Mouse (Mus musculus): ENCODE results near the gene Naa38. TPM values are rescaled to one million over a fixed set of nuclear protein-coding genes. Genes with fewer than 3 reads are reported as not detected.
"Not testable (repeated sequence)": the region's sequence is repeated elsewhere in the genome, so short reads cannot be mapped to it uniquely, and the experiment has no call there.

The Naa38 gene
- polyA plus RNA-seq, 1 experiment from 2014 or later: 145 TPM

DNA sequence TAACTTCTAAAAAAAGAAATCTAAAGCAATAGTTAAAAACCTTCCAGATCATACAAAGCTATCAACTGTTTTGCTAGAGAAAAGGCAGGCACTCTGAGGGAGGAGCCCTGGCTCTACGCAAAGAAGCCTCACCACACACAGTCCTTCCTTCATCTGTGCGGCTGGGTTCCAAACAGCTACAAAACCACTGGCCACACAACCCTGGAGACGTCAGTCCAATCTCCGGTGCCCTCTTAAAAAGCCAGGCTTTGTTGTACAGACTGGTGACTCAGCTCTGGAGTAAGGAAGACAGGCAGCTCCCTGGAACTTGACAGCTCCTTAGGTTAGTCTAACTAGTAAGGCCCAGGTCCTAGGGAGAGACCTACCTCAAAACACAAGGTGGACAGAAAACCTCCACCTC lies 19.6 kb upstream of the Naa38 start:
- Histone ChIP-seq H3K27ac (no peak overlapping the region), H3K4me1 (peaks cover 18% of the 10 kb centered on the region), H3K4me3 (no peak overlapping the region), H3K27me3 (no peaks in the 10 kb centered on the region), H3K9ac (no peak overlapping the region), H3K36me3 (peaks cover 34% of the 10 kb centered on the region), H3K9me3 (no peaks in the 10 kb centered on the region), H3K4me2 (no peak overlapping the region)
- WGBS: 89% methylated on average over 4 of the region's 4 CpGs
- no peak for ATAC-seq (ENCODE audit: insufficient number of reproducible peaks, insufficient read depth, low FRiP score, low TSS enrichment, low read depth)

DNA sequence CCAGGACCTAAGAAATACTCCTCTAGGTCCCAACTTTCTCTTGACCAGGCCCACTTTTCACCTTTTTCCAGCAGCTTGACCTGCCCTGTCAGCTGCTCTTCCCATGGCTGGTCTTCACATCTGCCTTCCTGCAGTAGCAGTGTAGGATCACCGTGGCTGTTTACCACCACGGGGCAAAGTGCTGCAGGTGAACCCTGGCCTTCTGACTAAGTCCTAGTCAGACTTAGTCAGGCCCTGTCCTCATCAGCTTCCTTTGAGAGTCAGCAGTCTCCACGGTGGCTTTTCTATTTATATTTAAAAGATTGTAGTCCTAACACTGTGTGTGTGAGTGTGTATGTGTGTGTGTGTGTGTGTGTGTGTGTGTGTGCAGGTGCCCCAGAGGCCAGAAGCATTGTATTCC lies 17.5 kb upstream of the Naa38 start:
- Histone ChIP-seq H3K36me3 (peaks cover 29% of the 10 kb centered on the region), H3K4me2 (no peak overlapping the region), H3K4me1 (peaks cover 3% of the 10 kb centered on the region; the same call in 1 of the 2 replicates), H3K4me3 (no peak overlapping the region), H3K27ac (no peak overlapping the region), H3K9ac (no peak overlapping the region), H3K9me3 (no peaks in the 10 kb centered on the region), H3K27me3 (no peaks in the 10 kb centered on the region)
- ATAC-seq (ENCODE audit: insufficient number of reproducible peaks, insufficient read depth, low FRiP score, low TSS enrichment, low read depth): no peak
- WGBS: 82% methylated on average over 3 of the region's 3 CpGs

DNA sequence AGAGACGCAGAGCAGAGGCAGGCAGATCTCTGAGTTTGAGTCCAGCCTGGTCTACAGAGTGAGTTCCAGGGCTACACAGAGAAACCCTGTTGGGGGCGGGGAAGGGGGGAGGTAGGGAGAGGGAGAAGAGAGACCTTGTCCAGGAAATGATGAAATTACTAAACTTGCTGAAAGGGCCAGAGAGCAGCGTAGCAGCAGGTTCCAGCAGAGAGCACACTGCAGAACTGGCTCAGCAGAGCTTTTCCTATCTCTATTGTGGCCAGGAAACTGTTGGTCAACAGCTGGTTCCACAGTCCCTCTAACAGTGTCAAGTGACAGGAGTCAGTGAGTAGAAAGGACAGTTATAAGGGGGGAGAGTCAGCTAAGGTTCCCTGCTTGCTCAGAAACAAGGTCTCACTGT lies 15.7 kb upstream of the Naa38 start:
- peaks cover 3% of the 10 kb centered on the region; the same call in 1 of the 2 replicates for H3K4me1 ChIP-seq
- 81% methylated on average over 3 of the region's 3 CpGs for WGBS
- no peak overlapping the region for H3K4me3 ChIP-seq
- peaks cover 19% of the 10 kb centered on the region for H3K36me3 ChIP-seq
- no peak for ATAC-seq (ENCODE audit: insufficient number of reproducible peaks, insufficient read depth, low FRiP score, low TSS enrichment, low read depth)
- H3K9ac ChIP-seq: no peak overlapping the region
- no peaks in the 10 kb centered on the region for H3K9me3 ChIP-seq
- no peak overlapping the region for H3K4me2 ChIP-seq
- H3K27me3 ChIP-seq: no peaks in the 10 kb centered on the region
- H3K27ac ChIP-seq: no peak overlapping the region

DNA sequence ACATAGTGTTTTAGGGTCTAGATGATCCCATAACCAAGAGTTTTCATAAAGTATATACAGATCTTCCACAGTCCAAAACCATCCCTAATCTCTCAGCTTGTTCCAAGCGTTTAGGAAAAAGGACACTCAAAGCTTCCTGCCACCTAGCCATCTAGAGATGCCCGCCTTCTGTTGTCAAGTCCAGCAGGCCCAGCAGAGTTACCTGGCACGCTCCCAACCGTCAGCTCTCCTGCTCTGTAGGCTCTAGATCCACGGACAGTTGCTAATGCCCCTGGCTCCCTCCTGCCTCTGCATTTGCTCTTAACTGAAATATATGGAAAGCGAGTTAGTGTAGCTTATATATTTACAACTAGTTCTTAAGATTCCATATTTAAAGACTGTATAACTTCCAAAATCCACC lies 13.9 kb upstream of the Naa38 start:
- ATAC-seq (ENCODE audit: insufficient number of reproducible peaks, insufficient read depth, low FRiP score, low TSS enrichment, low read depth): no peak
- Histone ChIP-seq H3K27ac (no peak overlapping the region), H3K4me3 (no peak overlapping the region), H3K27me3 (no peaks in the 10 kb centered on the region), H3K9ac (no peak overlapping the region), H3K4me2 (no peak overlapping the region), H3K4me1 (peaks cover 3% of the 10 kb centered on the region; the same call in 1 of the 2 replicates), H3K36me3 (peaks cover 14% of the 10 kb centered on the region), H3K9me3 (no peaks in the 10 kb centered on the region)
- WGBS: 81% methylated on average over 6 of the region's 6 CpGs

DNA sequence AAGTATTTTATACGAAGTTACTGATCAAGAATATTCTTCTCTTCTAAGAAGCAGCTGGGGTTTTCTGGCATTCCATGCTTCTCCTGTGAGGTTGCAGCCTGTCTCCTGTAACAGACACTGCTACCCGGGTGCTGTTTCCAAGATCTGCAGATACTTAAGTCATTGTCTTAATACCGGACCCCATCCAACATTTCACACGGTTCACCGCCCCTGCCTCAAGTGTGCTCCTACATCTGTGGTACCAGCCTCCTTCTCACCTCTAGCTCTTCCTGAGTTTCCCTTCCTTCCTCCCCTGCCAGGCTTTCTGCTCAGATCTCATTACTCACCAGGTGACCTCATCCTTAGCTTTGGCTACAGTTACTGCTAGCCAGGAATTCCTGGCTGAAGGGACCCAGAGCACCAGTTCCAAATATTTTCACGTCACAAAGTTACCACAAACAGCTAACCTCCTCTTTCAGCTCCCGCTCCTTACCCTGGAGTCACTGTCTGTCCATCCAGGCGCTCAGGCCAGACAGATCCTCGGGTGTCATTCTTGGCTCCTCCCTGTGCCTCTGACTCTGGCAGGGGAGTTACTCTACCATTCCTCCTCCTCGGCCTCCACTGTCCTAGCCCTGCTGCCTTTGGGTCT lies 12.7 kb upstream of the Naa38 start:
- Histone ChIP-seq H3K27me3 (no peaks in the 10 kb centered on the region), H3K27ac (peak overlapping the region; percentile 48; the same call in 1 of the 2 replicates), H3K9ac (no peak overlapping the region; the same call in 1 of the 2 replicates), H3K4me3 (no peak overlapping the region), H3K36me3 (peaks cover 9% of the 10 kb centered on the region), H3K4me1 (peaks cover 3% of the 10 kb centered on the region; the same call in 1 of the 2 replicates), H3K4me2 (no peak overlapping the region), H3K9me3 (no peaks in the 10 kb centered on the region)
- WGBS: 61% methylated on average over 10 of the region's 10 CpGs
- no peak for ATAC-seq (ENCODE audit: insufficient number of reproducible peaks, insufficient read depth, low FRiP score, low TSS enrichment, low read depth)

DNA sequence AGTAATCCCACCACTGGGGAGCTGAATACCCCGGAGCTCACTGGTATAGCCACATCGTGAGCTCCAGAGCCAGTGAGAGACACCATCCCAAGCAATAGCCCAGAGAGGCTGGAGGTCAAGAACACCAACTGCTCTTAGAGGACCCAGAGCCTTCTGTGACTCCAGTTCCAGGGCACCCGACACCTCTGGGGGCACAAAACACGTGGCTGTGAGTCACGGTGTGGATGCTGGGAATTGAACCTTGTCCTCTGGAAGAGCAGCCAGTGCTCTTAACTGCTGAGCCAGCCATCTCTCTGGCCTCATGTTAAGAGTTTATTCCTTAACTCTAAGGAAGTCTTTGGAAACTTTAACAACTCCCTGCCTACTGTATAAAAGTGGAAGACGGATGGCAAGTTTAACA lies 10.3 kb upstream of the Naa38 start:
- Histone ChIP-seq H3K9ac (no peak overlapping the region), H3K4me3 (no peak overlapping the region)
- 80% methylated on average over 6 of the region's 6 CpGs for WGBS

DNA sequence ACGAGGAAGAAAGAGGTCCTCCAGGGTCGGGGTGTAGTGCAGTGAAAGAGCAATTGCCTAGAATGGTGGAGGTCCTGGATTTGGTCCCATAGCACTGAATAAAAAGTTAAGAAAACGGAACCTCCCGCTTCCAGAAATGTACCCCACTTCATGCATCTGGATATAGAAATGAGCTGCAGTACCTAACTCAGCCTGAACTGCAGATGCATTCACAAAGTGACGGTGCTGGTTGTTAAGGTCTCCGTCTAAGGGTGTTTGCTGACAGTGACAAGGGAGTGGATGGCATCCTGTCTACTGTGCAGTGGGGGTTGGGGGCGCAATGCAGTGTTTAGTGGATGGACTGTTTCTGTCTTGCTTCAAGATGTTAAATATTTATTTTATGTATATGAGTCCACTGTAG lies 8.5 kb upstream of the Naa38 start:
- ATAC-seq (ENCODE audit: insufficient number of reproducible peaks, insufficient read depth, low FRiP score, low TSS enrichment, low read depth): no peak
- Histone ChIP-seq H3K36me3 (no peaks in the 10 kb centered on the region), H3K9ac (no peak overlapping the region), H3K4me2 (no peak overlapping the region), H3K4me3 (no peak overlapping the region), H3K4me1 (peaks cover 13% of the 10 kb centered on the region), H3K27ac (no peak overlapping the region), H3K9me3 (no peaks in the 10 kb centered on the region), H3K27me3 (no peaks in the 10 kb centered on the region)
- WGBS: 81% methylated on average over 7 of the region's 7 CpGs

More for the DNA sequence above, 10.3 kb upstream of the Naa38 start:
- no peaks in the 10 kb centered on the region for H3K27me3 ChIP-seq
- no peak overlapping the region for H3K4me2 ChIP-seq
- peaks cover 10% of the 10 kb centered on the region for H3K4me1 ChIP-seq
- H3K9me3 ChIP-seq: no peaks in the 10 kb centered on the region
- H3K27ac ChIP-seq: no peak overlapping the region
- H3K36me3 ChIP-seq: no peaks in the 10 kb centered on the region
- no peak for ATAC-seq (ENCODE audit: insufficient number of reproducible peaks, insufficient read depth, low FRiP score, low TSS enrichment, low read depth)

DNA sequence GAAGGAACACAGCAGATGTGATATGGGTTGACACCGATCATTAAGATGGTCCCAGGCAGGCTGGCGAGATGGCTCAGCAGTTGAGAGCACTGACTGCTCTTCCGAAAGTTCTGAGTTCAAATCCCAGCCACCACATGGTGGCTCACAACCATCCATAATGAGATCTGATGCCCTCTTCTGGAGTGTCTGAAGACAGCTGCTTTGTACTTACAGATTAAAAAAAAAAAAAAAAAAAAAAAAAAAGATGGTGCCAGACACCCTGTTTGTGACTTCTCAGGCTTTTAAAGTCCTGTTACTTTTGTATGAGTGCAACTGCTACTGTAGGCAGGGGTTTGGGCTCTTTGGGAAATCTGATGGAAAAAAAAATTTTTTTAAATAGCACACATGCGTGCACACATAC lies 6.6 kb upstream of the Naa38 start:
- peaks cover 9% of the 10 kb centered on the region for H3K4me1 ChIP-seq
- no peaks in the 10 kb centered on the region for H3K27me3 ChIP-seq
- no peak overlapping the region for H3K27ac ChIP-seq
- ATAC-seq (ENCODE audit: insufficient number of reproducible peaks, insufficient read depth, low FRiP score, low TSS enrichment, low read depth): no peak
- no peak overlapping the region for H3K4me3 ChIP-seq
- no peaks in the 10 kb centered on the region for H3K9me3 ChIP-seq
- 94% methylated on average over 4 of the region's 4 CpGs for WGBS
- H3K4me2 ChIP-seq: no peak overlapping the region
- no peak overlapping the region for H3K9ac ChIP-seq
- peaks cover 5% of the 10 kb centered on the region; the same call in 1 of the 2 replicates for H3K36me3 ChIP-seq

DNA sequence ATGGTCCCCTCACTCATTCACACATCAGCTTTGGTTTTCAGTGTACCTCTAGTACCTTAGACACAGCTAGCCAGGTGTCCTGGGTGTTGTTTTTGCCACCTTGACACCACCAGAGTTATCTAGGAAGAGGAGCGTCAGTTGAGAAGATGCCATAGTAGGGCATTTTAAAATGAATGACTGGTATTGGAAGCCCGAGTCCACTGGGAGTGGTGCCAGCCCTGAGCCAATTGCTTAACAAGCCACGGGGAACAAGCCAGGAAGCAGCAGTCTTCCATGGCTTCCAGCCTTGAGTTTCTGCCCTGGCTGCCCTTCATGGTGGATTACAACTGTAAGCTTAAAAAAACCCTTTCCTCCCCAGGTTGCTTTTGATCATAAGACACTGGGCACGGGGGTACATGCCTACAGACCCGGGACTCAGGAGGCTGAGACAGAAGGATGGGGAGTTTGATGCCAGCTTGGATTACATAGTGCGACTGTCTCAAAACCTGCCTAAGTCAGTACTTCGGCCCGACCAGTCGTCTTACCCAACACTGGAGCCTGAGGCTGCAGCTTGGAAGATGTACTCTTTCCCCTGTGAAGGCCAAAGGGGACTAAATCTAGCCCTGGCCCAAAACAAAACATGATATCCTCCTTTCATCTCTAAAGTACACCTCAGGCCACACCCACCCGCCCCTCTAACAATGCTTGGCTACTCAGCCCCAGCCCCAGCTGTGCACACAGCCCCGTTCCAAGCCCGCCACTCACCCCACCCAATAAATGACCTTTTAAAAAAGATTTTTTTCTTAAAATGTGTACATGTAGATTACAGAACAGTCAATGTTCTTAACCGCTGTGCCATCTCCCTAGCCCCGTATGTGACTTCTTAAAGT lies 5.5 kb upstream of the Naa38 start:
- H3K4me3 ChIP-seq: no peak overlapping the region
- 0 out of 2 replicates have a peak overlapping the region, but pooled peaks have one; percentile 5 for H3K4me2 ChIP-seq
- 55% methylated on average over 14 of the region's 14 CpGs for WGBS
- no peak overlapping the region for H3K9ac ChIP-seq
- peaks cover 5% of the 10 kb centered on the region; the same call in 1 of the 2 replicates for H3K36me3 ChIP-seq
- peak overlapping the region; percentile 11; the same call in 1 of the 2 replicates for H3K27ac ChIP-seq
- H3K27me3 ChIP-seq: no peaks in the 10 kb centered on the region
- no peaks in the 10 kb centered on the region for H3K9me3 ChIP-seq
- H3K4me1 ChIP-seq: peaks cover 13% of the 10 kb centered on the region
- ATAC-seq (ENCODE audit: insufficient number of reproducible peaks, insufficient read depth, low FRiP score, low TSS enrichment, low read depth): no peak

DNA sequence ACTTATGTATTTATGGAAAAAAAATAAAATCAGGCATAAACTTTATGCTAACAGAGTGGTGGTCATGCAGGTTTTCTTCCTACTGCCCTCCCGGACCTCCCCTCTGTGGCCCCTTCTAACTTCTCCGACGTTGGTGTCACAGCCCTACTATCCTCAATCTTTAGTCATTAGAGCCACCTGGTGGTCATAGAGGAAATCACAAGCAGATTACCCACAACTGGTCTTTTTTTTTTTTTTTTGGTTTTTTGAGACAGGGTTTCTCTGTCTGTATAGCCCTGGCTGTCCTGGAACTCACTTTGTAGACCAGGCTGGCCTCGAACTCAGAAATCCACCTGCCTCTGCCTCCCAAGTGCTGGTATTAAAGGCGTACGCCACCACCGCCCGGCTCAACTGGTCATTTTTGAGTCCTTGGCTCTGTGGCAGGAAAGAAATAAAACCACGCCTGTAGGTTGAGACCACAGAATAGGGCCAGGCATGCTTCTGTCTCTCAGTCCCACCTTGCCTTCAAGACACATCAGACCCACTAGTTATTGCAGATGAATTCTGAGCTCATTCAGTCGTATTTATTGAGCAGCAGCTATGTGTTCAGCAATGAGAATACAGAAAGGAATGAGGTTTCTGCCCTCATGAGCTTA lies 4.8 kb upstream of the Naa38 start:
- Histone ChIP-seq H3K27ac (no peak overlapping the region; the same call in 1 of the 2 replicates), H3K27me3 (no peaks in the 10 kb centered on the region), H3K36me3 (peaks cover 5% of the 10 kb centered on the region; the same call in 1 of the 2 replicates), H3K4me2 (0 out of 2 replicates have a peak overlapping the region, but pooled peaks have one; percentile 5), H3K4me3 (no peak overlapping the region), H3K9me3 (no peaks in the 10 kb centered on the region), H3K9ac (0 out of 2 replicates have a peak overlapping the region, but pooled peaks have one; percentile 16), H3K4me1 (peaks cover 13% of the 10 kb centered on the region)
- WGBS: 49% methylated on average over 10 of the region's 10 CpGs
- no peak; the same call in 1 of the 2 replicates for ATAC-seq (ENCODE audit: insufficient number of reproducible peaks, insufficient read depth, low FRiP score, low TSS enrichment, low read depth)

DNA sequence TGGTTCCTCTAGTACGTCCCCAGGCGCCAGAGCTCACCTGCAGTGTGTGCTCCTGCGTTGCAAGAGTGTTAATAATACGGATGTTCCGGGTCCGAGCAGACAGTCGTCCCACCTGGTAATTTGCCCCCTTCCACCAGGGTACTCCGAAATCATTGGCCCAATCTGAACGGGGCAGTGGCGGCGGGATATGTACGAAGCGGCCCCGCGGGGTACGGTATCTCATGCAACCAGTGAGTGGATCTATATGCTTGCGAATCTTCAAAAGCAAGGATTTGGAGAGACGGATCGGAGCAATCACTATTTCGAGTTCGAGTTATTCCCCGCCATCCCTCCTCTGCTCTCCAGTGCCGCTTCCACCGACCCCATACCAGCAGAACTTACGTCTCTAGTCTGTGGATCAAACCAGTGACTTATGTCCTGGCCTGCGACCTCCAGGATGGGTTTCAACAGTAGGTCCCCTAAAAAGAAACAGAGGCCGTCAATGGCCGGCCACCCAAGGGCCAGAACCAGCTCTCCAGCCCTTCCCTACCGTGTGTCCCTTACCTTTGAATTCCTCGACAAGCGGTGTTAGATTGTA lies 608 bp upstream of the Naa38 start:
- ATAC-seq (ENCODE audit: insufficient number of reproducible peaks, insufficient read depth, low FRiP score, low TSS enrichment, low read depth): not testable (repeated sequence)

More for the DNA sequence above, 608 bp upstream of the Naa38 start:
- Histone ChIP-seq H3K4me3 (peak overlapping the region; percentile 56), H3K27ac (peak overlapping the region; percentile 95), H3K4me2 (peak overlapping the region; percentile 62), H3K4me1 (peaks cover 44% of the 10 kb centered on the region), H3K9ac (peak overlapping the region; percentile 84), H3K36me3 (peaks cover 21% of the 10 kb centered on the region)
- H3K27me3 ChIP-seq, H3K9me3 ChIP-seq: not testable (repeated sequence)
- 2% methylated on average over 31 of the region's 31 CpGs for WGBS

All from embryonic facial prominence, embryonic 13.5 days (tissue).